Mouse (Mus musculus): ENCODE measurements around the gene Rassf7.

DNA sequence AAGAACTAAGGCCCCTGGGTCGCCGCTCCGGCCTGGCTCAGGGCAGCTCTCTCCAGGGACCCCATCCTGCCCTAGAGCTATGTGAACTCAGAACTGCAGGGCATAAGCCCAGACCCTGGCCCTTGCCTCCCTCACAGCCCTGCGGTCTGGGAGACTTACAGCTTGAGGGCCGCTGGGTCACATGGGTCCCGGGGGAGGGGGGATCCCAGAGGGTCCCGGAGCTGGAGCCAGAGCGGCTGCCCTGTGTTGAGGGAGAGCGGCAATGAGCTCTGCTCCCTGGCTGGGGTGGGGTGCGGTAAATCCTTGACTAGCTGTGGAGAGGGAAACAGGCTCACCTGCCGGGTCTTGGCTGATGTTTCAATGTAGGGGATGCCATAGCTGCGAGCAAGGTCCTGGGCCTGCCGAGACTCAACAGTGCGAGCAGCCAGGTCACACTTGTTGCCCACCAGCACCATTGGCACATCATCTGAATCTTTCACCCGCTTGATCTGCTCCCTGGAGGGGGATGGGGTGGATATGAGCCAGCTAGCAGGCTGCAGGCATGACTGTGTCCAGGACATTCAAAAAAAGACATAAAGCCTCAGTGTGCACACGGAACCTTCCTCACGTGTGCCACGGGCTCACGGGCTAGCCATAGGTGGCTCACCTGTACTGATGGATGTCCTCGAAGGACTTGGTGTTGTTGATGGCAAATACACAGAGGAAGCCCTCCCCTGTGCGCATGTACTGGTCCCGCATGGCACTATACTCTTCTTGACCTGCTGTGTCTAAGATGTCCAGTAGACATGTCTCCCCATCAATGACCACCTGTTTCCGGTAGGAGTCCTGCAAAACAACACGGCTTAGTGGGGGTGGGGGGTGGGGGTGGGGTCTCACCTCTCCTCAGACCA is 23.6 kb upstream of the Rassf7 start:
- TF ChIP-seq POLR2AphosphoS5 (IDR thresholded peaks at IDR 0.05; ENCODE audit: insufficient replicate concordance, low read depth, low read length) (no peak), CTCF (IDR thresholded peaks at IDR 0.05; ENCODE audit: low read depth, low read length) (no peak), GATA2 (IDR thresholded peaks at IDR 0.05; ENCODE audit: borderline replicate concordance, low read depth, low read length) (no peak)

All from G1E (cell line).